Comparison of ENCODE assay signal across 8 mouse cellular contexts in the genomic region with DNA sequence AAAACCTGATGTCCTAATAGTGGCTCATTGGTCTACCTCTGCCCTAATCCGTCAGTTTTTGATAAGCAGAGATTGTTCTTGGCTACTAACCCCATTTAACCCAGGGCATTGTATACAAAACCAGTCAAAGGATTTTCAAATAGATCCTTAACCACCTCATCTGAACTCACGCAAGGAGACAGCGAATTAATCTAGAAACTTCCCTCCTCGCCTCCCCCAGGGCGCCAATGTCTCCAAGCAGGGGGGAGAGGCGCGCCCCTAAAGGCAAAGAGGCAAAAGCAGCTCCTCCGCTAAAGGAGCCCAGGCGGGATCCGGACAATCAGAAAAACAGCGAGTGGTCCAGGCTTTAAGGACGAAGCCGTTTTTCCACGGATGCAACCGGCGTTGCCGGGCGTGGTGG. TPM values are rescaled to one million over a fixed set of nuclear protein-coding genes. Genes with fewer than 3 reads are reported as not detected.
DNase-seq lines count a peak whose midpoint lies in the region; ATAC-seq and TF ChIP-seq lines count a peak whose summit lies in the region.

No protein-coding gene starts in this region.

- H3K9ac ChIP-seq in liver, embryonic 15.5 days: peak overlapping the region; percentile 98

- no peaks in the 10 kb centered on the region for H3K27me3 ChIP-seq in cerebellum, adult 2 months (ENCODE audit: control insufficient read depth, insufficient read depth, low read length)
- H3K27me3 ChIP-seq in thymus, adult 2 months (ENCODE audit: control insufficient read depth, insufficient read depth, low read length): no peaks in the 10 kb centered on the region
- no peaks in the 10 kb centered on the region for H3K27me3 ChIP-seq in liver, embryonic 15.5 days

- H3K4me1 ChIP-seq in cerebellum, adult 2 months (ENCODE audit: control insufficient read depth, insufficient read depth, low read length): peaks cover 9% of the 10 kb centered on the region; the same call in 1 of the 2 replicates
- H3K4me1 ChIP-seq in thymus, adult 2 months (replicated peaks; ENCODE audit: control insufficient read depth, insufficient read depth, low read length): peaks cover 3% of the 10 kb centered on the region; the same call in 1 of the 2 replicates
- peaks cover 42% of the 10 kb centered on the region for H3K4me1 ChIP-seq in liver, embryonic 15.5 days (replicated peaks)

- H3K9me3 ChIP-seq in liver, embryonic 15.5 days (replicated peaks): no peaks in the 10 kb centered on the region

- H3K27ac ChIP-seq in cerebellum, adult 2 months (ENCODE audit: insufficient read depth, low read length): peak overlapping the region; percentile 96
- peak overlapping the region; percentile 77 for H3K27ac ChIP-seq in thymus, adult 2 months (ENCODE audit: control insufficient read depth, insufficient read depth, low read length)
- peak overlapping the region; percentile 99 for H3K27ac ChIP-seq in liver, embryonic 15.5 days (replicated peaks)

- no peak for DNase-seq in cerebellum, adult 2 months
- DNase-seq in cerebellum, adult 9-10 months: no peak
- DNase-seq in thymus, adult 2 months: no peak
- no peak for DNase-seq in thymus, postnatal 4 days
- no peak for DNase-seq in left cerebral cortex, postnatal 4 days
- no peak for DNase-seq in embryo, embryonic 10.5 days (ENCODE audit: low spot score)
- no peak for DNase-seq in right cerebral cortex, postnatal 25 days

- TF ChIP-seq POLR2A in cerebellum, adult 2 months (IDR thresholded peaks at IDR 0.05; ENCODE audit: borderline replicate concordance, insufficient read depth, low read length): no peak
- no peak for TF ChIP-seq POLR2A in thymus, adult 2 months (IDR thresholded peaks at IDR 0.05; ENCODE audit: control insufficient read depth, extremely low read depth, insufficient read depth, low read length, poor library complexity)

- intact Hi-C loops in left cerebral cortex, postnatal 4 days (cut with DNase I): no loop called here

- no peak for TF ChIP-seq CTCF in cerebellum, adult 2 months (IDR thresholded peaks at IDR 0.05; ENCODE audit: borderline replicate concordance, insufficient read depth, low read depth, low read length)
- no peak for TF ChIP-seq CTCF in thymus, adult 2 months (IDR thresholded peaks at IDR 0.05; ENCODE audit: borderline replicate concordance, control insufficient read depth, extremely low read depth, insufficient read depth, low read length, poor library complexity)

- no peaks in the 10 kb centered on the region for H3K36me3 ChIP-seq in thymus, adult 2 months (ENCODE audit: control insufficient read depth, insufficient read depth, low read length)
- H3K36me3 ChIP-seq in liver, embryonic 15.5 days (replicated peaks): peaks cover 10% of the 10 kb centered on the region; the same call in 1 of the 2 replicates

- under 1% methylated on average over 18 of the region's 18 CpGs for WGBS in cerebellum, adult 2 months
- 1% methylated on average over 18 of the region's 18 CpGs for WGBS in thymus, adult 2 months
- under 1% methylated on average over 18 of the region's 18 CpGs for WGBS in liver, embryonic 15.5 days (ENCODE audit: insufficient replicate concordance)

- no peak for ATAC-seq in liver, embryonic 15.5 days (ENCODE audit: insufficient read depth)

- peak overlapping the region; percentile 97 for H3K4me3 ChIP-seq in cerebellum, adult 2 months (replicated peaks; ENCODE audit: insufficient read depth, low read depth, low read length)
- H3K4me3 ChIP-seq in thymus, adult 2 months (ENCODE audit: control insufficient read depth, insufficient read depth, low read length): peak overlapping the region; percentile 96
- peak overlapping the region; percentile 98 for H3K4me3 ChIP-seq in liver, embryonic 15.5 days (replicated peaks)

- H3K4me2 ChIP-seq in liver, embryonic 15.5 days: peak overlapping the region; percentile 97

RNA-seq across cellular contexts. Expression of a gene that starts 0.6 kb away (rescaled TPM):
- polyA plus RNA-seq in cerebellum, adult 2 months (2012; rRNA removed): 69.9 and 75.5 TPM in 2 replicates
- polyA plus RNA-seq in thymus, adult 2 months (2012; rRNA removed): 55.7 and 99.1 TPM in 2 replicates
- 188 and 217 TPM in 2 replicates for polyA plus RNA-seq in liver, embryonic 15.5 days (2015; fragmentation: Nextera tagmentation; extraction: Ambion mirVana)
- total RNA-seq in left cerebral cortex, postnatal 4 days (2021): 100 to 1,000 TPM; 179 to 184 TPM

RNA-seq across cellular contexts. Expression of a gene that starts 22.8 kb away (rescaled TPM):
- 209 and 230 TPM in 2 replicates for polyA plus RNA-seq in cerebellum, adult 2 months (2012; rRNA removed)
- 204 and 209 TPM in 2 replicates for polyA plus RNA-seq in thymus, adult 2 months (2012; rRNA removed)
- polyA plus RNA-seq in liver, embryonic 15.5 days (2015; fragmentation: Nextera tagmentation; extraction: Ambion mirVana): 312 and 355 TPM in 2 replicates
- 100 to 1,000 TPM; 481 to 496 TPM for total RNA-seq in left cerebral cortex, postnatal 4 days (2021)

RNA-seq across cellular contexts. Expression of a gene that starts 24.9 kb away (rescaled TPM):
- polyA plus RNA-seq in cerebellum, adult 2 months (2012; rRNA removed): 2,153 and 2,193 TPM in 2 replicates
- polyA plus RNA-seq in thymus, adult 2 months (2012; rRNA removed): 3,947 and 4,074 TPM in 2 replicates
- polyA plus RNA-seq in liver, embryonic 15.5 days (2015; fragmentation: Nextera tagmentation; extraction: Ambion mirVana): 1,834 and 1,894 TPM in 2 replicates
- 1,000 to 10,000 TPM; 1,302 to 1,309 TPM for total RNA-seq in left cerebral cortex, postnatal 4 days (2021)

RNA-seq across cellular contexts. Expression of a gene that starts 33.2 kb away (rescaled TPM):
- 42.9 and 45.2 TPM in 2 replicates for polyA plus RNA-seq in cerebellum, adult 2 months (2012; rRNA removed)
- 126 and 131 TPM in 2 replicates for polyA plus RNA-seq in thymus, adult 2 months (2012; rRNA removed)
- 6.8 and 7.0 TPM in 2 replicates for polyA plus RNA-seq in liver, embryonic 15.5 days (2015; fragmentation: Nextera tagmentation; extraction: Ambion mirVana)
- 10 to 100 TPM; 34.5 to 36.2 TPM for total RNA-seq in left cerebral cortex, postnatal 4 days (2021)

RNA-seq across cellular contexts. Expression of a gene that starts 43.2 kb away (rescaled TPM):
- polyA plus RNA-seq in cerebellum, adult 2 months (2012; rRNA removed): 16.2 and 17.4 TPM in 2 replicates
- polyA plus RNA-seq in thymus, adult 2 months (2012; rRNA removed): 20.8 and 21.1 TPM in 2 replicates
- polyA plus RNA-seq in liver, embryonic 15.5 days (2015; fragmentation: Nextera tagmentation; extraction: Ambion mirVana): 66.9 and 69.3 TPM in 2 replicates
- total RNA-seq in left cerebral cortex, postnatal 4 days (2021): 10 to 100 TPM; 19.9 to 23.8 TPM
